Mouse (Mus musculus) C2C12 (cell line): Measurements from ENCODE around the gene Pole.
A peak's percentile ranks its signal among the peaks of the same experiment; 100 is the strongest.

Experiments
- CTCF ChIP-seq: IDR thresholded peaks from one replicate; pipeline ENCODE4 v1.5.1; 2011; ENCODE audit not compliant: control insufficient read depth, insufficient read depth, insufficient read length
- USF1 ChIP-seq: IDR thresholded peaks from one replicate; pipeline ENCODE4 v1.6.1; 2011; ENCODE audit warnings: low read depth, mild to moderate bottlenecking, control low read depth, moderate library complexity

DNA sequence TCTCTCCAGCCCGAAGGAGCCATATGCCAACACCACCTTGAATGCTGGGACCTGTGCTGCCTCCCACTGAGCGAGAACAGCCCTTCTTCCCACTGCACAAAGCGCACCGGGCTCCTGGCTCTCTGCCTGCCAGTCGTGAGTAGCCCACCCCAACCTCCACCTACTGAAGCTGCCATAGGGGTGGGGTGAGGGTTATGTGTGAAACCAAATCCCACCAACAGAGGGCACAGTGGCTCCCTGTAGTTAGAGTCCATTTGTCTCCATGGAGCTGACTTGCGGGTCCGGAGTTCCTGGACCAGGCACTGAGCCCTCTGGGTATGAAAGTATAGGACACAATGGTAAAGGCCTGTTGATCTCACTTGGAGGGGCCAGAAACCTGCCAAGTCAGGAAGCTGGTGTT lies 68.6 kb downstream of the Pole start:
- no peak for TF ChIP-seq USF1
- TF ChIP-seq CTCF = peak; percentile 25
